Mouse (Mus musculus): ENCODE measurements around the gene Spire2. TPM values are rescaled to one million over a fixed set of nuclear protein-coding genes. Genes with fewer than 3 reads are reported as not detected.

Gene Spire2
- total and polyA plus RNA-seq, 3 experiments = 0.12 to 0.33 TPM; not detected in 1

GRCm38 (mm10) chr8:123330701-123331100 lies 1.8 kb upstream of the Spire2 start:
- no peak for ATAC-seq (ENCODE audit: extremely low read depth, insufficient number of reproducible peaks, low FRiP score, poor library complexity, severe bottlenecking)
- peaks cover 50% of the 10 kb centered on the region for H3K27me3 ChIP-seq (ENCODE audit: insufficient read depth, low read length)
- no peaks in the 10 kb centered on the region for H3K36me3 ChIP-seq (replicated peaks)
- no peak for DNase-seq (ENCODE audit: low spot score)
- no peak overlapping the region for H3K4me3 ChIP-seq (ENCODE audit: low read depth, low read length)
- TF ChIP-seq GATA2 (IDR thresholded peaks at IDR 0.05; ENCODE audit: borderline replicate concordance, low read depth, low read length) (no peak), TAL1 (conservative IDR thresholded peaks at IDR 0.05; ENCODE audit: low read depth, low read length) (no peak), CTCF (IDR thresholded peaks at IDR 0.05; ENCODE audit: low read depth, low read length) (no peak), POLR2AphosphoS5 (IDR thresholded peaks at IDR 0.05; ENCODE audit: insufficient replicate concordance, low read depth, low read length) (no peak), GATA1 (IDR thresholded peaks at IDR 0.05; ENCODE audit: borderline replicate concordance, low read length) (no peak)
- H3K4me1 ChIP-seq (ENCODE audit: insufficient read depth, low read depth, low read length) = peaks cover 21% of the 10 kb centered on the region
- H3K9me3 ChIP-seq (replicated peaks) = no peaks in the 10 kb centered on the region

- peaks cover 21% of the 10 kb centered on the region for H3K4me1 ChIP-seq (ENCODE audit: insufficient read depth, low read depth, low read length)
- no peak for ATAC-seq (ENCODE audit: extremely low read depth, insufficient number of reproducible peaks, low FRiP score, poor library complexity, severe bottlenecking)
- no peak overlapping the region for H3K4me3 ChIP-seq (ENCODE audit: low read depth, low read length)
- no peaks in the 10 kb centered on the region for H3K9me3 ChIP-seq (replicated peaks)
- H3K27me3 ChIP-seq (ENCODE audit: insufficient read depth, low read length) = peaks cover 48% of the 10 kb centered on the region
- TF ChIP-seq POLR2AphosphoS5 (IDR thresholded peaks at IDR 0.05; ENCODE audit: insufficient replicate concordance, low read depth, low read length) (no peak), TAL1 (conservative IDR thresholded peaks at IDR 0.05; ENCODE audit: low read depth, low read length) (no peak), GATA1 (IDR thresholded peaks at IDR 0.05; ENCODE audit: borderline replicate concordance, low read length) (no peak), GATA2 (IDR thresholded peaks at IDR 0.05; ENCODE audit: borderline replicate concordance, low read depth, low read length) (no peak), CTCF (IDR thresholded peaks at IDR 0.05; ENCODE audit: low read depth, low read length) (no peak)
- no peak for DNase-seq (ENCODE audit: low spot score)
- H3K36me3 ChIP-seq (replicated peaks) = no peaks in the 10 kb centered on the region
These were observed 1.2 kb upstream of the Spire2 start for GRCm38 (mm10) chr8:123331301-123331700.

DNA sequence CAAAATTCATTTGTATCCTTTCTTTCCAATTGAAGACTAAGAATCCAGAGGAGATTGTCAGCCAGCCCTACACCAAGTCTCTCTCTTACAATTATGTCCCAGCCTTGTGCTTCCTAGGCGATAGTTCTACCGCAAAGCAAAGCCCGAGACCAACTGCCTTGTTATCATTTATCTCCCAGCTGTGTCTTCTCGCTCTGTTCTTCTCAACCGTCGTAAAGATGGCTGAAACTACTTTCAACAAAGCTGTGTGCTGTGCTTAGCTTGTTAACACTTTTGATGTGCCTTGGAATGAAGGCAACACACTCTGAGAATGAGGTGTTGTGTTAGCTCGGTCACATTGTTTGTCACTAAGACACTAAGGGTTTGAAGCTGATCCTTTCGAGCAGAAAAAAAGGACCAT lies 703 bp upstream of the Spire2 start:
- TF ChIP-seq POLR2AphosphoS5 (IDR thresholded peaks at IDR 0.05; ENCODE audit: insufficient replicate concordance, low read depth, low read length) = no peak
- TF ChIP-seq GATA2 (IDR thresholded peaks at IDR 0.05; ENCODE audit: borderline replicate concordance, low read depth, low read length) = no peak
- TF ChIP-seq TAL1 (conservative IDR thresholded peaks at IDR 0.05; ENCODE audit: low read depth, low read length) = no peak
- no peak for TF ChIP-seq GATA1 (IDR thresholded peaks at IDR 0.05; ENCODE audit: borderline replicate concordance, low read length)
- TF ChIP-seq CTCF (IDR thresholded peaks at IDR 0.05; ENCODE audit: low read depth, low read length) = no peak
- Histone ChIP-seq H3K4me3 (ENCODE audit: low read depth, low read length) (no peak overlapping the region; the same call in 1 of the 2 replicates), H3K4me1 (ENCODE audit: insufficient read depth, low read depth, low read length) (peaks cover 21% of the 10 kb centered on the region), H3K36me3 (replicated peaks) (no peaks in the 10 kb centered on the region), H3K27me3 (ENCODE audit: insufficient read depth, low read length) (peaks cover 48% of the 10 kb centered on the region), H3K9me3 (replicated peaks) (no peaks in the 10 kb centered on the region)
- DNase-seq (ENCODE audit: low spot score) = no peak
- no peak for ATAC-seq (ENCODE audit: extremely low read depth, insufficient number of reproducible peaks, low FRiP score, poor library complexity, severe bottlenecking)

DNA sequence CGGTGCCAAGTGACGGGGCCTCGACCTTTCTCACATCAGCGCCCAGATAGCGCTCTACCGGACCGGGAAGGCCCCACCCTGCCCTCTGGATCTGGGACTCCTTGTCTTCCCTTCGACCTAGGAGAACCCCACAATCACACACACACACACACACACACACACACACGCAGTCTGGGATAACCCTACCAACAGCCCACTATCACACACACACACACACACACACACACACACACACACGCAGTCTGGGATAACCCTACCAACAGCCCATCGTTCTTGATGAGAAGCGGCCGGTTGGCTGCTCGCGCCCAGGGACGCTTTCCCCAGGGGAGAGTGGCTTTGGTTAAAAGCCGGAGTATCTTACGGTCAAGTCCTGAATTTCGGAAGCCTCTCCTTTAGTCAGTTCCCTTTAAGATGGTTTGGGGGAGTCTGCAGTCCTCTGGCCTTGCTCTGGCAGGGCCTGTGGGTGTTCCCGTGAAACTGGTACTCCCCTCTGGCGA lies 626 bp downstream of the Spire2 start:
- peak overlapping the region; percentile 72 for H3K4me3 ChIP-seq (ENCODE audit: low read depth, low read length)
- H3K9me3 ChIP-seq (replicated peaks) = no peaks in the 10 kb centered on the region
- TF ChIP-seq GATA2 (IDR thresholded peaks at IDR 0.05; ENCODE audit: borderline replicate concordance, low read depth, low read length) (no peak), TAL1 (conservative IDR thresholded peaks at IDR 0.05; ENCODE audit: low read depth, low read length) (no peak), POLR2AphosphoS5 (IDR thresholded peaks at IDR 0.05; ENCODE audit: insufficient replicate concordance, low read depth, low read length) (no peak), GATA1 (IDR thresholded peaks at IDR 0.05; ENCODE audit: borderline replicate concordance, low read length) (no peak), CTCF (IDR thresholded peaks at IDR 0.05; ENCODE audit: low read depth, low read length) (no peak)
- H3K36me3 ChIP-seq (replicated peaks) = no peaks in the 10 kb centered on the region
- ATAC-seq (ENCODE audit: extremely low read depth, insufficient number of reproducible peaks, low FRiP score, poor library complexity, severe bottlenecking) = no peak
- peaks cover 46% of the 10 kb centered on the region for H3K27me3 ChIP-seq (ENCODE audit: insufficient read depth, low read length)
- no peak for DNase-seq (ENCODE audit: low spot score)
- peaks cover 21% of the 10 kb centered on the region for H3K4me1 ChIP-seq (ENCODE audit: insufficient read depth, low read depth, low read length)

- H3K4me1 ChIP-seq (ENCODE audit: insufficient read depth, low read depth, low read length) = peaks cover 21% of the 10 kb centered on the region
These were observed 1.4 kb downstream of the Spire2 start for GRCm38 (mm10) chr8:123333864-123334263.

DNA sequence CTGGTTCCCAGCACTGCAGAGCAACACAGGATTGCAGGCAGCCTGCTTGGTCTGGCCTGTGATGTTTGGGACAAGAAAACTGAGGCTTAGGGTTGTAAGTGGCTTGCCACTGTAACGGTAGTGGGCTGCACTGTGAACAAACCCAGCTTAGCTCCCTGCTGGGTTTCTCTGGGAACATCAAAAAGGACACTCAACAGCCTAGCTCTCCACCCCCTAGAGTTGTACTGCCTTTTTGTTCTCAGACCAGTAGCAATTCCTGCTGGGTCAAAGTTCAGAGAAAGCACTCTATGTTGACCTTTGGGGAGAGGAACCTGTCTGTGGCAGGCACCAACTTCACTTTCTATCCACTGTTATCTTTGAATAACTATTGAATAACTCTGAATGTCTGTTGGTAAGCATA lies 2.0 kb downstream of the Spire2 start:
- TF ChIP-seq GATA2 (IDR thresholded peaks at IDR 0.05; ENCODE audit: borderline replicate concordance, low read depth, low read length) (no peak), GATA1 (IDR thresholded peaks at IDR 0.05; ENCODE audit: borderline replicate concordance, low read length) (no peak), TAL1 (conservative IDR thresholded peaks at IDR 0.05; ENCODE audit: low read depth, low read length) (no peak), POLR2AphosphoS5 (IDR thresholded peaks at IDR 0.05; ENCODE audit: insufficient replicate concordance, low read depth, low read length) (no peak), CTCF (IDR thresholded peaks at IDR 0.05; ENCODE audit: low read depth, low read length) (no peak)
- H3K4me1 ChIP-seq (ENCODE audit: insufficient read depth, low read depth, low read length) = peaks cover 19% of the 10 kb centered on the region
- H3K36me3 ChIP-seq (replicated peaks) = no peaks in the 10 kb centered on the region
- H3K9me3 ChIP-seq (replicated peaks) = no peaks in the 10 kb centered on the region
- H3K27me3 ChIP-seq (ENCODE audit: insufficient read depth, low read length) = peaks cover 46% of the 10 kb centered on the region
- DNase-seq (ENCODE audit: low spot score) (no peak), ATAC-seq (ENCODE audit: extremely low read depth, insufficient number of reproducible peaks, low FRiP score, poor library complexity, severe bottlenecking) (no peak)
- H3K4me3 ChIP-seq (ENCODE audit: low read depth, low read length) = no peak overlapping the region

More at GRCm38 (mm10) chr8:123333864-123334263, 1.4 kb downstream of the Spire2 start:
- ATAC-seq (ENCODE audit: extremely low read depth, insufficient number of reproducible peaks, low FRiP score, poor library complexity, severe bottlenecking) (no peak), DNase-seq (ENCODE audit: low spot score) (no peak)
- H3K4me3 ChIP-seq (ENCODE audit: low read depth, low read length) = no peak overlapping the region
- H3K9me3 ChIP-seq (replicated peaks) = no peaks in the 10 kb centered on the region
- no peak for TF ChIP-seq TAL1 (conservative IDR thresholded peaks at IDR 0.05; ENCODE audit: low read depth, low read length)
- no peak for TF ChIP-seq POLR2AphosphoS5 (IDR thresholded peaks at IDR 0.05; ENCODE audit: insufficient replicate concordance, low read depth, low read length)
- TF ChIP-seq GATA1 (IDR thresholded peaks at IDR 0.05; ENCODE audit: borderline replicate concordance, low read length) = no peak
- TF ChIP-seq GATA2 (IDR thresholded peaks at IDR 0.05; ENCODE audit: borderline replicate concordance, low read depth, low read length) = no peak
- no peak for TF ChIP-seq CTCF (IDR thresholded peaks at IDR 0.05; ENCODE audit: low read depth, low read length)
- H3K36me3 ChIP-seq (replicated peaks) = no peaks in the 10 kb centered on the region
- peaks cover 46% of the 10 kb centered on the region for H3K27me3 ChIP-seq (ENCODE audit: insufficient read depth, low read length)
